Mouse (Mus musculus) liver, embryonic 13.5 days (tissue): Measurements from ENCODE around the gene Nfatc2. TPM values are rescaled to one million over a fixed set of nuclear protein-coding genes. Genes with fewer than 3 reads are reported as not detected.

Experiments
- ATAC-seq: fragments of 200-750 bp; cut with Nextera tagmentation; 2 replicates; pipeline ENCODE4 v1.8.0; 2017; ENCODE audit warnings: low read depth, mild to moderate bottlenecking, moderate number of reproducible peaks, moderate library complexity
- DNase-seq: peaks from one replicate; pipeline ENCODE4 v3.0.0; 2022
- H3K27ac ChIP-seq: fragments of 300-500 bp; sonication (generic); 2 replicates; pipeline ENCODE4 v1.5.1; 2015; ENCODE audit warnings: moderate library complexity, mild to moderate bottlenecking, inconsistent platforms
- H3K27me3 ChIP-seq: fragments of 300-500 bp; sonication (generic); 2 replicates; pipeline ENCODE4 v1.6.1; 2015; ENCODE audit warnings: mild to moderate bottlenecking, inconsistent platforms
- H3K36me3 ChIP-seq: fragments of 300-500 bp; sonication (generic); 2 replicates; pipeline ENCODE4 v1.6.1; 2015; ENCODE audit warnings: mild to moderate bottlenecking, inconsistent platforms
- H3K4me1 ChIP-seq: fragments of 300-500 bp; sonication (generic); replicated peaks from 2 replicates; pipeline ENCODE4 v1.6.1; 2015; ENCODE audit warnings: inconsistent platforms
- H3K4me2 ChIP-seq: fragments of 300-500 bp; sonication (generic); 2 replicates; pipeline ENCODE4 v1.6.1; 2015; ENCODE audit warnings: inconsistent platforms, mild to moderate bottlenecking, moderate library complexity
- H3K4me3 ChIP-seq: fragments of 300-500 bp; sonication (generic); replicated peaks from 2 replicates; pipeline ENCODE4 v1.5.1; 2015; ENCODE audit warnings: mild to moderate bottlenecking, inconsistent platforms
- H3K9ac ChIP-seq: fragments of 300-500 bp; sonication (generic); 2 replicates; pipeline ENCODE4 v1.6.1; 2015; ENCODE audit warnings: mild to moderate bottlenecking, inconsistent platforms
- H3K9me3 ChIP-seq: fragments of 300-500 bp; sonication (generic); replicated peaks from 2 replicates; pipeline ENCODE4 v1.6.1; 2016; ENCODE audit warnings: inconsistent platforms
- WGBS: fragments of 180-500 bp; shearing (Covaris S2); methylation state at CpG from one replicate; pipeline ENCODE4 v1.1.7; 2015; ENCODE audit not compliant: insufficient replicate concordance; 5-methylcytosine and 5-hydroxymethylcytosine counted together
- microRNA-seq: library from miRNA; unstranded; fragments of <30 nt; microRNA quantifications from one replicate; pipeline ENCODE4, GENCODE M21; 2016
- polyA plus RNA-seq: library from polyadenylated mRNA; unstranded; fragments of >200 nt; fragmentation: Nextera tagmentation; extraction: Ambion mirVana; gene quantifications from 2 replicates; pipeline ENCODE4 v1.2.1, GENCODE M21; 2015

The Nfatc2 gene
- polyA plus RNA-seq, 1 experiment from 2014 or later: 0.21 TPM

DNA sequence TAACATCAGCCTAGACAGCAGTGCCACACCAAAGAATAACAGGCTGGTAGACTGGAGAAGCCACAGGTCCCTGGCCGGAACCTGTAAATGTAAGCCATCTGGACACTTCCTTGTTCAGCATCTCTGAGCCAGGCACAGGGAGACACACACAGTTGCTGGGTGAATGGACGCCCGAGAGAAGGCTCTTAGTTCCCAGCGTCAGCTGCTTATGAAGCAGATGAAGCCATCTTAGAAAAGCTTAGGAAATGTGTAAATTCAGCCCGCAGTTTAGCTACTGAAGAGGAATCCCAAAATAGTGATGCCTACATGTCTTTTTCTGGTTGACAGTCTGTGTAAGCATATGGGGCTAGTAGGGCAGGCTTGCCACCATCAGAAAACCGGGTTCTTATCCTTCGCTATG is 169.1 kb downstream of the Nfatc2 start:
- Histone ChIP-seq H3K36me3 (no peaks in the 10 kb centered on the region), H3K27me3 (no peaks in the 10 kb centered on the region), H3K4me3 (no peak overlapping the region), H3K27ac (no peak overlapping the region), H3K9me3 (peaks cover 8% of the 10 kb centered on the region; the same call in 1 of the 2 replicates), H3K9ac (no peak overlapping the region), H3K4me1 (no peaks in the 10 kb centered on the region), H3K4me2 (no peak overlapping the region)
- ATAC-seq (no peak), DNase-seq (no peak)
- WGBS: 71% methylated on average over 7 of the region's 7 CpGs

DNA sequence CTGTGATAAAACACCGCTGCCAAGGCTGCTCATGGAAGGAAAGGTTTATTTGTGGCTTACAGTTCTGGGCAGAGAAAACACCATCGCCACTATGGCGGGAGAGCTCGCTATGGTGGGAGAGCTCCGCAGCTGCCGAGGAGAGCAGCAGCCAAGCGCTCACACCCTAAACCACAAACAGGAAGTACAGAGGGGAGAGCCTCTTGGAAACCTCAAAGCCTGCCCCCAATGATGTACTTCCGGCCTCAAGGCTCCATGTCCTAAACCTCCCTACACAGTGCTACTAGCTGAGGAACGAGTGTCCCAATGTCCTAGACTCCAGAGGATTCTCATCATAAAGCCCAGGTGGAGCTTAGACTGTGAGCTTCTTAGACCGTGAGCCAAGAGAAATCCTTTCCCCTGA is 171.9 kb downstream of the Nfatc2 start:
- Histone ChIP-seq H3K9me3 (peaks cover 8% of the 10 kb centered on the region; the same call in 1 of the 2 replicates), H3K27ac (no peak overlapping the region), H3K4me3 (no peak overlapping the region), H3K9ac (no peak overlapping the region), H3K36me3 (no peaks in the 10 kb centered on the region), H3K27me3 (no peaks in the 10 kb centered on the region), H3K4me1 (no peaks in the 10 kb centered on the region), H3K4me2 (no peak overlapping the region)
- WGBS: 28% methylated on average over 10 of the region's 10 CpGs
- ATAC-seq (no peak), DNase-seq (no peak)

DNA sequence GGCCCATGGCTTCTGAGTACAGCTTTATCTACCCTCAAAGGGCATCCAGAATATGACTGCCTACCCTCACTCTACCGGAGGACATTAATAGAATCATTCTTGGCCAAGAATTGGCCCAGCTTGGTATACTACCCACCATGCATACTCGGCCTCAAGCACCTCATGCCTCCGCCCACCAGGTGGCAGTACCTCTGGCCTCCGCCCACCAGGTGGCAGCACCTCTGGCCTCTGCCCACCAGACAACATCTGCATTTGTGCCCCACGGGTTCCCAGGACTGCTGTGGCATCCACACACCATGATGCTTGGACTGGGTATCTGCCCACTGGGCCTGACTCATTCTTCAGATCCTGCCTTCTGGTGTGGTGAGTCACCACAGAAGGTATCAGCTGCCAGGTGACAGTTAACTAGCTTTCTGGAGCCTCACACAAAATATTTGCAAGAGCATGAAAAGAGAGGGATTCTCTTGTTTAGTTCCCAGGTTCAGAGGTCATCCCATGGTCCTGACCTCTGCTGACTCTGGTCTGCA is 173.0 kb downstream of the Nfatc2 start:
- Histone ChIP-seq H3K36me3 (no peaks in the 10 kb centered on the region), H3K27ac (no peak overlapping the region), H3K27me3 (no peaks in the 10 kb centered on the region), H3K4me1 (no peaks in the 10 kb centered on the region), H3K9me3 (peaks cover 8% of the 10 kb centered on the region; the same call in 1 of the 2 replicates), H3K4me3 (no peak overlapping the region), H3K9ac (no peak overlapping the region), H3K4me2 (no peak overlapping the region)
- ATAC-seq (no peak), DNase-seq (no peak)
- 74% methylated on average over 5 of the region's 5 CpGs for WGBS

Small RNAs within 50 kb of the gene (microRNA-seq; reads per million reads assigned to microRNA genes)
- not detected for gene Mir7004

Other genes starting within 250 kb of the Nfatc2 start
- gene Atp9a, start 140.8 kb upstream of the Nfatc2 start, polyA plus RNA-seq: 1.8 and 2.1 TPM in 2 replicates
- gene Sall4, start 166.3 kb upstream of the Nfatc2 start, polyA plus RNA-seq: 5.4 and 7.3 TPM in 2 replicates